Mouse (Mus musculus): ENCODE measurements around the gene Trim65. TPM values are rescaled to one million over a fixed set of nuclear protein-coding genes. Genes with fewer than 3 reads are reported as not detected.
A peak's percentile ranks its signal among the peaks of the same experiment; 100 is the strongest.
"Not testable (repeated sequence)": the region's sequence is repeated elsewhere in the genome, so short reads cannot be mapped to it uniquely, and the experiment has no call there.

Trim65 gene
- polyA plus RNA-seq, 1 experiment from 2014 or later, result 1.9 TPM

- Histone ChIP-seq H3K27me3 (replicated peaks; ENCODE audit: low read depth, poor library complexity, severe bottlenecking) (peaks cover 37% of the 10 kb centered on the region), H3K4me3 (peak overlapping the region; percentile 21), H3K27ac (replicated peaks) (peak overlapping the region; percentile 82), H3K4me1 (peaks cover 85% of the 10 kb centered on the region), H3K9me3 (no peaks in the 10 kb centered on the region), H3K36me3 (replicated peaks) (no peaks in the 10 kb centered on the region)
- WGBS, result 73% methylated on average over 12 of the region's 12 CpGs
- DNase-seq (ENCODE audit: low spot score), result no peak
Observed at GRCm38 (mm10) chr11:116103572-116103971, 27.4 kb downstream of the Trim65 start.

DNA sequence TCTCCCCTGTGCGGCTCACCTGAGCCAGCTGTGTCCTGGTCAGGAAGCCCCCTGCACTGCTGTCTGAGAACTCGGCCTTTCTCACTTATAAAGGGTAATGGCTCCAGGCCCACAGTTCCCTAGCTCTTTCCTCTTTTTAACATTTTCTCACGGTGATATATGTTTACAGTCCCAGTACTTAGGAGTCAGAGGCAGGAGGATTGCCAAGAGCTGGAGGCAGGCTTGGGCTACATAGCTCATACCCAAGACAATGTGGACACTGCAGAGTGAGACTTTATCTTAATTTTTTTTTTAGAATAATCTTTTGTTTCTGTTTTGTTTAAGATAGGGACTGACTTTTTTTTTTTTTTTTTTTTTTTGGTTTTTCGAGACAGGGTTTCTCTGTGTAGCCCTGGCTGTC, 28.5 kb downstream of the Trim65 start:
- no peak for DNase-seq (ENCODE audit: low spot score)
- H3K4me1 ChIP-seq, result peaks cover 74% of the 10 kb centered on the region
- 60% methylated on average over 3 of the region's 4 CpGs for WGBS
- H3K36me3 ChIP-seq (replicated peaks), result no peaks in the 10 kb centered on the region
- peak overlapping the region; percentile 25; the same call in 1 of the 2 replicates for H3K4me3 ChIP-seq
- peak overlapping the region; percentile 84 for H3K27ac ChIP-seq (replicated peaks)
- no peaks in the 10 kb centered on the region for H3K9me3 ChIP-seq
- H3K27me3 ChIP-seq (replicated peaks; ENCODE audit: low read depth, poor library complexity, severe bottlenecking), result peaks cover 26% of the 10 kb centered on the region

DNA sequence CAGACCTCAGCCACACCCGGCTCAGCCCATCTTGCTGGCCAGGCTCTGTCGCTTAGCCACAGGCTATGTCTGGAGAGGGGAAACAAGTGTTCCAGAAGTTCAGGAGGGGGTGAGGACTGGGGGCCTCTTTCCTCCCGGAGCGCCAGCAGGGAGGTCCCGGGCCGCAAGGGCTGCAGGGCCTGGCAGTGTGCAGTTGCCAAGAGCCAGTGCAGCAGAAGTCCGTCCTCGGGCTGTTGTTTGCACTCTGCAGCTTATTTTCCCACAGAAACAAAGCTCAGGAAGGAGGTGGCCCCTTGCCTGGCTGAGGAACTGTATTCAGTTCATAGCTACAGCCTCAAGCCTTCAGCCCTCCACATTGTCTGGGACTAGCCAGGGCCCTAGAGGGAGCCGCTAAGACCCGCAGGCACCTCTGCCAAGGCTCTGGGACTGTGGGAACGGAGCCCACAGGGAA, 29.0 kb downstream of the Trim65 start:
- Histone ChIP-seq H3K4me1 (peaks cover 69% of the 10 kb centered on the region), H3K36me3 (replicated peaks) (no peaks in the 10 kb centered on the region), H3K27me3 (replicated peaks; ENCODE audit: low read depth, poor library complexity, severe bottlenecking) (peaks cover 21% of the 10 kb centered on the region), H3K9me3 (no peaks in the 10 kb centered on the region), H3K27ac (replicated peaks) (peak overlapping the region; percentile 84), H3K4me3 (peak overlapping the region; percentile 25; the same call in 1 of the 2 replicates)
- DNase-seq (ENCODE audit: low spot score), result peak; percentile 53
- 24% methylated on average over 11 of the region's 11 CpGs for WGBS

DNA sequence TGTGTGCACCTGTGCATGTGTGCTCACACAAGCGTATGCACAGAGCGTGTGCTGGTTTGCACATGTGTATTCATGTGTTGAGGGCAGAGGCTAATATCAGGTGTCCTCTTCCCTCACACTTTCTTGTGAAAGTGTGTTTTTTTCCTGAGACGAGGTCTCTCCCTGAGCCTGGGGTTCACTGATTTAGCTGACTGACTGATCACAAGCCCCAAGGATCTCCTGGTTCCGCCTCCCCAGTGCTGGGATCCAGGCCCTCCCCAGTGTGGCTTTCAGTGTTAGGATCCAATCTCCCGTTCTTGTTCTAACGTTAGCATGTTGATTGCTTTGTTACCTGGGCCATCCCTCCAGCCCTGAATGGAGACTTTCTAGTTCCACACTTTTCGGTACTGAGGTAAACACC, 30.1 kb downstream of the Trim65 start:
- Histone ChIP-seq H3K27me3 (replicated peaks; ENCODE audit: low read depth, poor library complexity, severe bottlenecking) (peaks cover 10% of the 10 kb centered on the region), H3K27ac (replicated peaks) (0 out of 2 replicates have a peak overlapping the region, but pooled peaks have one; percentile 11), H3K9me3 (peaks cover 4% of the 10 kb centered on the region; the same call in 1 of the 2 replicates), H3K36me3 (replicated peaks) (no peaks in the 10 kb centered on the region), H3K4me1 (peaks cover 58% of the 10 kb centered on the region), H3K4me3 (no peak overlapping the region)
- no peak for DNase-seq (ENCODE audit: low spot score)
- 87% methylated on average over 7 of the region's 7 CpGs for WGBS

GRCm38 (mm10) chr11:116100385-116100784, 30.5 kb downstream of the Trim65 start:
- peak overlapping the region; percentile 11; the same call in 1 of the 2 replicates for H3K27ac ChIP-seq (replicated peaks)
- WGBS, result 83% methylated on average over 6 of the region's 6 CpGs

GRCm38 (mm10) chr11:116099462-116099861, 31.5 kb downstream of the Trim65 start:
- H3K27ac ChIP-seq (replicated peaks), result peak overlapping the region; percentile 40; the same call in 1 of the 2 replicates
- H3K27me3 ChIP-seq (replicated peaks; ENCODE audit: low read depth, poor library complexity, severe bottlenecking), result no peaks in the 10 kb centered on the region
- 90% methylated on average over 6 of the region's 6 CpGs for WGBS
- DNase-seq (ENCODE audit: low spot score), result no peak
- H3K4me3 ChIP-seq, result no peak overlapping the region
- peaks cover 47% of the 10 kb centered on the region for H3K4me1 ChIP-seq
- no peaks in the 10 kb centered on the region for H3K36me3 ChIP-seq (replicated peaks)
- peaks cover 4% of the 10 kb centered on the region; the same call in 1 of the 2 replicates for H3K9me3 ChIP-seq

More at GRCm38 (mm10) chr11:116100385-116100784, 30.5 kb downstream of the Trim65 start:
- peaks cover 4% of the 10 kb centered on the region; the same call in 1 of the 2 replicates for H3K9me3 ChIP-seq
- peaks cover 56% of the 10 kb centered on the region for H3K4me1 ChIP-seq
- DNase-seq (ENCODE audit: low spot score), result no peak
- no peak overlapping the region for H3K4me3 ChIP-seq
- H3K27me3 ChIP-seq (replicated peaks; ENCODE audit: low read depth, poor library complexity, severe bottlenecking), result peaks cover 6% of the 10 kb centered on the region
- no peaks in the 10 kb centered on the region for H3K36me3 ChIP-seq (replicated peaks)

DNA sequence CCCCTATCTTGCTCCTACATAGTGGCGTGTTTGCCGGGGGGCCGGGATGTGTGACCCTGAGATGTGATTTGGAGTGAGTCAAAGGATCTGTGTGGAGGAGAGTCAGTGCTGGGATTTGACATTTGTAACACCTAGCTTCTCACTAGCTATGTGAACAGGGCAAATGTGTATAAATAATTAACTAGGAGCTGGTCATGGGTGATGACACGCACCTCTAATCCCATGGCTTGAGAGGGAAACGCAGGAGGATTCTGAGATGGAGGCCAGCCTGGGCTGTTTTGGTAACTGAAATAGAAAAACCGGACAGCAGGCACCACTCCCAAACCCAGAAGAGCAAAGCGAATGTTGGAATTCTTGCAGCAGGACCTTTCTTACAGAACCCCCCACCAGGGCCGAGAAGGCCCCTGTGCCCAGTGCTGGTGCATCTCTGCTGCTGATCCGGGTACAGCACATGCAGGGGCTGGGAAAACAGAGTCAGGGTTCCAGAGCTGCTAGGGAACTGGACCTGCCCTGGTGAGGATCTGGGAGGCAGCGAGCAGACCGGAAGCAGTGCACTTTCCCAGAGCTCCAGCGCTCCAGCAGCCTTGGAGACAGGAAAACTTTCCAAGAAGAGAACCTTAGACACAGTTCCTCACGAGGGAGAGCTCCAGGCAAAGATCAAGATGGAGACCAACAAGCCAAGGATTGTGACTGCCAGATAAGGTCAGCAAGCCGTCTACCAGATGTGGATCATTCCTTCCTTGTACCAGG, 32.0 kb downstream of the Trim65 start:
- H3K4me3 ChIP-seq, result no peak overlapping the region
- 78% methylated on average over 14 of the region's 14 CpGs for WGBS

GRCm38 (mm10) chr11:116096213-116097108, 34.5 kb downstream of the Trim65 start:
- Histone ChIP-seq H3K4me1 (peaks cover 23% of the 10 kb centered on the region), H3K4me3 (no peak overlapping the region), H3K9me3 (peaks cover 4% of the 10 kb centered on the region; the same call in 1 of the 2 replicates), H3K27me3 (replicated peaks; ENCODE audit: low read depth, poor library complexity, severe bottlenecking) (no peaks in the 10 kb centered on the region), H3K36me3 (replicated peaks) (no peaks in the 10 kb centered on the region), H3K27ac (replicated peaks) (no peak overlapping the region)
- WGBS, result 88% methylated on average over 5 of the region's 5 CpGs
- peak; percentile 46 for DNase-seq (ENCODE audit: low spot score)

More for the DNA sequence above, 32.0 kb downstream of the Trim65 start:
- Histone ChIP-seq H3K36me3 (replicated peaks) (no peaks in the 10 kb centered on the region), H3K4me1 (peaks cover 44% of the 10 kb centered on the region), H3K27ac (replicated peaks) (peak overlapping the region; percentile 40; the same call in 1 of the 2 replicates), H3K27me3 (replicated peaks; ENCODE audit: low read depth, poor library complexity, severe bottlenecking) (no peaks in the 10 kb centered on the region), H3K9me3 (peaks cover 4% of the 10 kb centered on the region; the same call in 1 of the 2 replicates)
- DNase-seq (ENCODE audit: low spot score), result no peak

DNA sequence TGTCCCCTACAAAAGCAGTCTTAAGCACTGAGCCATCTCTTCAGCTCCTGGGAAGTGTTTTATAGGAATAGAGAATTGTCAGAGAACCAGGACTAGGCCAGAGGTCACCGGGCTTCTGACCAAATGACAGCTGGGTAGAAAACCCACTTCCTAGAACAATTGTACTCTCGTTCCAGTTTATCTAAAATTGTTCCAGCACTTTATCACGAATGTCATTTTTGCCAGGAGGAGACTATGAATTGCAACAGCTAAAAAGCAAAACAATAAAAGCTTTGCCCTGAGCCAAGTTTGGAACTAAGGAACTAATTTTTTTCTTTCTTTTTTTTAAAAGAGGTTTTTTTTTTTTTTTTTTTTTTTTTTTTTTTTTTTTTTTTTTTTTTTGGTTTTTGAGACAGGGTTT, 35.4 kb downstream of the Trim65 start:
- H3K27ac ChIP-seq (replicated peaks), result no peak overlapping the region
- H3K9me3 ChIP-seq, result peaks cover 4% of the 10 kb centered on the region; the same call in 1 of the 2 replicates
- H3K27me3 ChIP-seq (replicated peaks; ENCODE audit: low read depth, poor library complexity, severe bottlenecking), result no peaks in the 10 kb centered on the region
- H3K36me3 ChIP-seq (replicated peaks), result no peaks in the 10 kb centered on the region
- 73% methylated on average over 3 of the region's 3 CpGs for WGBS
- peaks cover 15% of the 10 kb centered on the region for H3K4me1 ChIP-seq
- no peak for DNase-seq (ENCODE audit: low spot score)
- no peak overlapping the region for H3K4me3 ChIP-seq

DNA sequence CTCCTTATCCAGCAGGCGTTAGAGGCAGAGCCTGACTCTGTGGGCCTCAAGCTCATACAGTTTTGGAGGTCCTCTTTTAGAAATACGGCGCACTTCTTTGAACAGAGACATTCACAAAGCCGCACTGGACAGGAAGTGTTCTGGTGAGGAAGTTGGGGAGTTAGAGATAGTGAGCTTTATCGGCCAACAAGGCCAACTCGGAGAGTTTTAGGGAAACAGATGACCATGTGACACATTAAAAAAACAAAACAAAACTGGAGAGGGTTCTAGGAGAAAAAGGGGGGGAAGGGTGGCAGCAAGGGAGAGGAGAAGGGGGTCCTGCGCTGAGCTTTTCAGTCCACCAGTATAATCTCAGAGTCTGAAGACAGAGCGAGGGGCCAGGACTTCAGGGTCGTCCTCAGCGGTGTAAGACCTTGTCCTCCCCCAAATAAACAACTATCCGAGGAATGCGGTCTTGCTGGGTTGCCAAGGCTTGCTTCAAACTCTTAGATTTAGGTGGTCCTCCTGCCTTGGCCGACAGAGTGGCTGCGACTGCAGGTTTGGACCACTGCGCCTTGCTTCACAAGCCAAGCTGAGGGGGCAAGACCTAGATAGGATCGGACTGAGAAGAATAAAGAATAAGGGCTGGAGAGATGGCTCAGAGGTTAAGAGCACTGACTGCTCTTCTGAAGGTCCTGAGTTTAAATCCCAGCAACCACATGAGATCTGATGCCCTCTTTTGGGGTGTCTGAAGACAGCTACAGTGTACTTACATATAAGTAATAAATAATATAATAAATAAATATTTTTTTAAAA, 37.0 kb downstream of the Trim65 start:
- Histone ChIP-seq H3K9me3 (peaks cover 4% of the 10 kb centered on the region; the same call in 1 of the 2 replicates), H3K36me3 (replicated peaks) (no peaks in the 10 kb centered on the region), H3K27me3 (replicated peaks; ENCODE audit: low read depth, poor library complexity, severe bottlenecking) (no peaks in the 10 kb centered on the region), H3K4me3 (no peak overlapping the region), H3K4me1 (peaks cover 6% of the 10 kb centered on the region), H3K27ac (replicated peaks) (no peak overlapping the region; the same call in 1 of the 2 replicates)
- 60% methylated on average over 16 of the region's 16 CpGs for WGBS
- DNase-seq (ENCODE audit: low spot score), result no peak

- H3K27ac ChIP-seq (replicated peaks); H3K36me3 ChIP-seq (replicated peaks); H3K27me3 ChIP-seq (replicated peaks; ENCODE audit: low read depth, poor library complexity, severe bottlenecking); H3K4me3 ChIP-seq; DNase-seq (ENCODE audit: low spot score); H3K9me3 ChIP-seq; H3K4me1 ChIP-seq: not testable (repeated sequence)
- 91% methylated on average over 6 of the region's 6 CpGs for WGBS
Observed at GRCm38 (mm10) chr11:116092959-116093358, 38.0 kb downstream of the Trim65 start.
